Mouse (Mus musculus) mesoderm, embryonic 11.5 days (tissue): ENCODE data around the gene Calm3.
A peak's percentile ranks its signal among the peaks of the same experiment; 100 is the strongest.
"Not testable (repeated sequence)": the region's sequence is repeated elsewhere in the genome, so short reads cannot be mapped to it uniquely, and the experiment has no call there.

Experiments used
- DNase-seq: peaks from one replicate; pipeline ENCODE4 v3.0.0-alpha.2; 2012; ENCODE audit warnings: low read depth, low spot score

The Calm3 gene

GRCm38 (mm10) chr7:16924037-16924834 lies at the start of gene Calm3:
Gene Calm3, minus strand, starts transcription at chr7:16924114.
- DNase-seq, result peak; percentile 100

- DNase-seq, result no peak
Observed at GRCm38 (mm10) chr7:16971160-16971559, 47.2 kb upstream of the Calm3 start.

GRCm38 (mm10) chr7:16968414-16968813 lies 44.5 kb upstream of the Calm3 start:
- DNase-seq, result no peak

GRCm38 (mm10) chr7:16961678-16962077 lies 37.8 kb upstream of the Calm3 start:
- no peak for DNase-seq

- peak; percentile 95 for DNase-seq
Observed at GRCm38 (mm10) chr7:16959539-16960187, 35.7 kb upstream of the Calm3 start, which contains the start of gene Pnmal1. Gene Pnmal1, plus strand, starts transcription at chr7:16959679.

GRCm38 (mm10) chr7:16956410-16957265 lies 32.7 kb upstream of the Calm3 start:
- no peak for DNase-seq

GRCm38 (mm10) chr7:16955712-16956111 lies 31.8 kb upstream of the Calm3 start:
- DNase-seq, result no peak

- DNase-seq, result not testable (repeated sequence)
Observed at GRCm38 (mm10) chr7:16953776-16954175, 29.9 kb upstream of the Calm3 start.

- DNase-seq, result peak; percentile 90
Observed at GRCm38 (mm10) chr7:16950861-16951635, 27.1 kb upstream of the Calm3 start.

- DNase-seq, result peak; percentile 80
Observed at GRCm38 (mm10) chr7:16949908-16950841, 26.3 kb upstream of the Calm3 start.

GRCm38 (mm10) chr7:16948923-16949458 lies 25.1 kb upstream of the Calm3 start:
- no peak for DNase-seq

- no peak for DNase-seq
Observed at GRCm38 (mm10) chr7:16947959-16948361, 24.0 kb upstream of the Calm3 start.

GRCm38 (mm10) chr7:16947349-16947895 lies 23.5 kb upstream of the Calm3 start:
- no peak for DNase-seq

GRCm38 (mm10) chr7:16946441-16947348 lies 22.8 kb upstream of the Calm3 start:
- no peak for DNase-seq

- no peak for DNase-seq
Observed at GRCm38 (mm10) chr7:16945419-16945818, 21.5 kb upstream of the Calm3 start.

- DNase-seq, result no peak
Observed at GRCm38 (mm10) chr7:16944808-16945315, 20.9 kb upstream of the Calm3 start.

GRCm38 (mm10) chr7:16944061-16944807 lies 20.3 kb upstream of the Calm3 start, which contains the start of gene Pnmal2:
Gene Pnmal2, plus strand, starts transcription at chr7:16944682.
- DNase-seq, result peak; percentile 95
